Mouse (Mus musculus): ENCODE results near the gene Tinag.
"Not testable (repeated sequence)": the region's sequence is repeated elsewhere in the genome, so short reads cannot be mapped to it uniquely, and the experiment has no call there.

Gene Tinag

DNA sequence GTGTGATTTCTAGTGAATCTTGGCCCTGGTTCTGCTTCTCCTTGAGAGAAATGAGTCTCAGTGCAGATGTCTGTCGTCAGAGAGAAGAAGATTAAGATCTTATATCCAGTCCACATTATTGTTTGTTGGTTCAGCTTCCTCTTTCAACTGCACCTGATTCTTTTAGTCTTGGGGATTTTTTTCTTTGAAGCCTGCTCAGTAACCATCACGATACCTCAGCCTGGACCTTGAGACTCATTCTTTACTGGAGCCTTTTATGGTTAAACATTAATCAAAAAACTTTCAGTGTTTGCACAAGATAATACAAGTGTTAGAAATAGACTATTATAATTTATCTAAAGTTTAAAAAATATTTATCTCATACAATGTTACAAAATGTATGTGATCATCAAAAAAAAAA lies at the start of gene Tinag:
TSS of gene Tinag (minus strand) at position 210 of the 400 bp plus-strand sequence.
- no peak for DNase-seq (ENCODE audit: low read depth, low spot score)

DNA sequence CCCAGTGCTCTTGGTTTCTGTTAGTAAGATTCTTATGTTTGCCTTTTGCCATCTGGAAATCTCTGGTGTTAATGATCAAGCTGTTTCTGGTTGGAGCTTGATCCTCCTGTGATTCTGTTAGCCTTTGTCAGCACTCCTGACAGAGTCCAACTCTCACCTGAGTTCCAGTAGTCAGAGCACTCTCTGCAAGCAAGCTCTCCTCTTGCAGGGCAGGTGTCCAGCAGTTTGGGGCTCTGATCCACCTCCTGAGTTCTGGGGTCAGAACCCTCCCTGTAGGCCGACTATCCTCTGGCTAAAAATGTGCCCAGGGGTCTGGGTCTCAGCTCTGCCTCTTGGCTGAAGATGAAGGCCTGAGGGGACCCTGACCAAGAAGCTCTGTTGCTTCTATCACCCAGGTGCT lies 37.6 kb upstream of the Tinag start:
- not testable (repeated sequence) for DNase-seq (ENCODE audit: low read depth, low spot score)

DNA sequence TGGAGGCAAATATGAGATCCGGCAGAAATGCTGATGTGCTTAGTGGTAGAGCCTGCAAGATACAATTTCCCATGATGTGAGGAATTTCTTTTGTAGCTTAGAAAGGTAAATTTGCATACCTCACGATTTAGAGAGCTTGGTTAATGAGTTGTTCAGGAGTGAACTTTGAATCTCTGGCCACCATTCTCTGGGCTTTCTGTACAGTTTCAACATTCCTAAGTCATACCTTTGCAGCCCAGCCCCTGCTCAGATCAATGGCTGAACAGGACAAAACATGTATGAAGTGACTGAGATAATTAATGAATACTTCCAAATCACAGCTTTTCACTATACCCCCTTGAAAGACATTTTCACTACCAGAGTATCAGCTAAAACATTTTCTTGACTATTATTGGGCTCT lies 26.1 kb upstream of the Tinag start:
- no peak for DNase-seq (ENCODE audit: low read depth, low spot score)

DNA sequence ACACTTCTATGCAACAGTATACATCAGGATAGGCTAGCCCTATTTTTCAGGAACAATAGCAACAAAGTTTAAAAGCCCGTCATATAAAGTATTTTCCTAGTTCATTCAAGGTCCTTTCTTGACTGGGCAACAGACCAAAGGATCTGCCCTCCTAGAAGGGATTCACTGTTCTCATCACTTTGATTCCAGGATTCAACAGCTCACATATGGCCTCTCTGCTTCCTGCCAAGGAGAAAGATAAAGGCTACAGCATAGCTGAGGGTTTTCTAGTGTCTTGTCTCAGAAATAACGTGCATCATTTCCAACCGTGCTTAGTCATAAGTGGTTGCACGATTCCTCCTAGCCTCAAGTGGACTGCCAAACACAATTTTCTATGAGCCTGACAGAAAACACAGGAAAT lies 11.0 kb upstream of the Tinag start:
- no peak for DNase-seq (ENCODE audit: low read depth, low spot score)

GRCm38 (mm10) chr9:77054426-77055193 lies 9.0 kb upstream of the Tinag start:
- no peak for DNase-seq (ENCODE audit: low read depth, low spot score)

GRCm38 (mm10) chr9:77051406-77051805 lies 5.8 kb upstream of the Tinag start:
- no peak for DNase-seq (ENCODE audit: low read depth, low spot score)

- no peak for DNase-seq (ENCODE audit: low read depth, low spot score)
Observed at GRCm38 (mm10) chr9:77049669-77050068, 4.1 kb upstream of the Tinag start.

- no peak for DNase-seq (ENCODE audit: low read depth, low spot score)
Observed at GRCm38 (mm10) chr9:77046067-77046715, 597 bp upstream of the Tinag start.

DNA sequence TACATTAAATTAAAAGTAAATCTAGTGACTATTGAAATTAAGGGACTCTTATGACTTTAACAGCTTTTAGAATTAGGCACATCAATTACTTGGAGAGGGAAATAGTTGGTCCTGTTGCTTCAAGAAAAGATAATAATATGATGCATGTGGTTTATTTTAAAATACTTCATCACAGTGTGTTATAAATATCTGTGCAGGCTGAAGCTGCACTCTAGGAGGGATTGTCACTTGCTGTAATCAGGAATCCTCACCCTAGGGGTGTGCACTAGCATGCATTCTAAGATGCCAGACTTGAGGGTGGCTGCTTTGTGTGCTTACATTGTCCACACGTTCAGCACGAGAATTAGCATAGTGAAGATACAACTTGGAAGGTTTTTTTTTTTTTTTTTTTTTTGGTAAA lies 10.2 kb downstream of the Tinag start:
- no peak for DNase-seq (ENCODE audit: low read depth, low spot score)

DNA sequence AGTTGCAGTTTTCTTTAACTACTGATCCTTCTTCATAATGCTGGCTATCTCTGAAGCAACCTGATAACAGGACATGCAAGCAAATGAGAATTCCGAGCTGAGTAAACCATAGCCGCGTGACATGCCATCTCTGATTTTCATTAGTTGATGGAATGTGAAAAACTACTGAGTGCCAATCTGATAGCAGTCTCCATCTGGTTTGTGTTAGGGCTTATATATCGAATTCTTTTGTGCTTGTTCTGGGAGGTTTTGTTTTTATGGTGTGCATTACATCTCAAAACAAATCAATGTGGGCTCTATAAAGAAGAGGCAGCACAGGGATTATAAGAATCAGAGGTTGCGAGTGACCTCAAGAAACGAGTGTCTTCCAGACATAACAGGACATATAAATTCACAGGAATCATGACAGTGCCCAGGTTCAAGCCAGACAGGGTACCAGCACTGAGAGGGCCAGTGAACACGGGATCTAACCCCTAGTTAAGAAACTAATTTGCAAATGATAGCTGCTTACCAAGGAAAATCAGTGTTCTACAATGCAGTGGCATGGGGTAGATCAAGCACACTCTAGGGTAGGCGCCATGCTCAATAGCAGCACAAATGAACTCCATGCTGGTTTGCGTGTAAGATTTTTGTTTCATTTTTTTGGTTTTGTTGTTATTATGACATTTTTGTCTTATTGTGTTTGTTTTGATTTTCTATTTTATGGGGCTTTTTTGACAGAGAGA lies 13.0 kb downstream of the Tinag start:
- no peak for DNase-seq (ENCODE audit: low read depth, low spot score)

DNA sequence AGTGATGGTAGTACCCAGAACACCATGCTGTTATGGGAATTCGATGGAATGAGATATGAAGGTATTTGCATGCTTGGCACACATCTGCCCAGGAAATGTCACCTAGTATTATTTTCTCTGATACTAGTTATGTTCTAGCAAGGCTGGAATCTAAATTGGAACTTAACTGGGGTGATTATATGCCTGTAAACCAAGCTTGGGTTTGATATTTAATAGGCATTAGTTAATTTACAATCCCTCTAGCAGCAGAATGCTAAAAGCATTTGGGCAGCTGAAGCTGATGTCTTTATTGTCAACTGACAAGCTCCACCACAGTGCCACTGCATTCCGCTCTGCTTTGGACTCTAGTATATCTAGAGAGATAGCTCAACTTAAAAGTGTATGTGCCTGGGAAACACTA lies 20.3 kb downstream of the Tinag start:
- no peak for DNase-seq (ENCODE audit: low read depth, low spot score)

DNA sequence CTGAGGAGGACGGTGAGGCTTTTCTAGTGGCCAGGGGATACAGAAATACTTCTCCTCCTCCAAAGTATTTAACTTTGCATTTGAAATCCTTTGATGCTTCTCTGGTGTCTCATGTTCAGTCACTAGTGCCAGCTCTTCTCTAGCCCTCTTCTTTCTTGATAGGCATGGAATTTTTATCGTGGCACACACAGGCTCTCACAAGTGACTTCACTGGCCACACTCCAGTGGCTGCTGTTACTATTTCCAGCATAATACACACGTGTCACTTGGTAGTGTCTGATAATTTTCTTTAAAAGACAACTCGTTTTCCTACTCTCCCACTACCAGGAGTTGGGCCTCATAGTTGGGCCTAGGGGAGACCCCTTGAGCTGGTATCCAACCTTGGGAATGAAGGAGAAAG lies 26.7 kb downstream of the Tinag start:
- no peak for DNase-seq (ENCODE audit: low read depth, low spot score)

DNA sequence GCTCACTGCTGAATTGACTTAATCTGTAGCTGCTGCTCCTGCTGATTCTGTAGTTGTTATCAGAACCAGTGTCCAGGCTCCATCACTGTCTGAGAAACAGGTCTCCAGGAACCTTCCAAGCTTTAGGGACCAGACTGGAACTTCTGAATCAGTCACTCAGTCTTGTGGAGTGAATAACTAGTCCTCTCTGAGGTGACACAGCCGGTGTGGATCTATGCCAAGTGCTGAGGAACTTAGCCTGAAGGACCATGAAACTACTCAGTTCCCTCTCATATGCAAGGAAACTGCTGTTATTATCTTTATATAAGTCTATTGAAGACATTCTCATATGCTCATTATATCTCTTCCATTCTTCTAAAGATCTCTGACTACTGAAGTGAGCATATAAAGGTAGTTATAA lies 49.6 kb downstream of the Tinag start:
- no peak for DNase-seq (ENCODE audit: low read depth, low spot score)

GRCm38 (mm10) chr9:76989946-76990345 lies 55.6 kb downstream of the Tinag start:
- DNase-seq (ENCODE audit: low read depth, low spot score), result no peak

GRCm38 (mm10) chr9:76934813-76935212 lies 110.8 kb downstream of the Tinag start:
- DNase-seq (ENCODE audit: low read depth, low spot score), result no peak

DNA sequence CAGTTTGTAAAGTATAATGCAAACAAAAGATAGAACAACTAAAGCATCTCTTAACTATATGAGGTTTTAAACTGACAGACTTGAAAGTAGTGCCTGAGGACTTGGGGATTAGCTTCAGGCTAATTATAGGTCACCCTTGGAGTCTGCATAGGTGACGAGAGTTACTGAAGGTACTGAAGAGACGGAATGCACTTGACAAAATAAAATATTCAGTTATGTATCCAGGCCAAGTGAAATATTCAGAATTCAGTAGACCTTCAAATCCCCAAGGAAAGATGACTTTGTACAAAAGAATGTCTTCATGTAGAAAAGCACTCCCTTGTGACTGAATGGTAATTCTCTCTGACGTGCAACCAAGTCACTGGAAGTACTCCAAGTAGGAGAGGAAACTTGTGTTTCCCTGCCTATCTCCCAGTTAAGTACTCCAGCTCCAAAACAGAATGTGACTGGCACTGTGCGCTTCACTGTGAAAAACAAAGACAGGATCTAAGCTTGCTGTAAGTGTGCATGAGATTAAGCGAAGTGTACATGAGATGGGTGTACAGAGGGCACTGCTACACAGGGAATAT lies 130.4 kb downstream of the Tinag start:
- no peak for DNase-seq (ENCODE audit: low read depth, low spot score)

Data from retina, postnatal 7 days (tissue).